Mouse (Mus musculus): Measurements from ENCODE around the gene Gm11492.

GRCm38 (mm10) chr11:87602234-87602633 is 35.8 kb downstream of the Gm11492 start:
- no peak for TF ChIP-seq CTCF (IDR thresholded peaks at IDR 0.05)
- TF ChIP-seq POLR2A (IDR thresholded peaks at IDR 0.05; ENCODE audit: insufficient read depth, low read depth, low read length), result no peak

Measured in heart, adult 2 months (tissue).